Mouse (Mus musculus) embryonic fibroblast, embryonic 13.5 days (primary cell): ENCODE results near the gene Sptlc2.

ENCODE experiments used
- CTCF ChIP-seq: IDR thresholded peaks from 2 replicates; pipeline ENCODE4 v1.5.1; 2011; ENCODE audit warnings: mild to moderate bottlenecking, control low read depth, low read length, moderate library complexity, borderline replicate concordance; ENCODE audit not compliant: insufficient read depth
- POLR2A ChIP-seq: IDR thresholded peaks from 2 replicates; pipeline ENCODE4 v1.6.1; 2011; ENCODE audit warnings: low read depth, mild to moderate bottlenecking, control low read depth, low read length, moderate library complexity

GRCm38 (mm10) chr12:87368092-87368491 is 20.1 kb downstream of the Sptlc2 start:
- TF ChIP-seq POLR2A: no peak
- TF ChIP-seq CTCF: no peak
